Comparison of ENCODE assay signal across 13 mouse cellular contexts in genomic region chr2:93285842-93286241, GRCm38 (mm10). TPM values are rescaled to one million over a fixed set of nuclear protein-coding genes. Genes with fewer than 3 reads are reported as not detected.
DNase-seq lines count a peak whose midpoint lies in the region; ATAC-seq and TF ChIP-seq lines count a peak whose summit lies in the region.
"Had no signal": no experiment of that assay in that cellular context is flagged by ENCODE, and none has a peak within 500 bp of the region (broad histone marks: within the 10 kb centered on the region; RNA-seq: fewer than 3 reads in every experiment).

No protein-coding gene starts in this region.

- 27% methylated on average over 8 of the region's 8 CpGs for whole genome bisulfite sequencing in cerebellum, adult 2 months
- 43% methylated on average over 8 of the region's 8 CpGs for WGBS in embryonic facial prominence, embryonic 10.5 days
- 33% methylated on average over 8 of the region's 8 CpGs for WGBS in hindbrain, embryonic 12.5 days
- WGBS in midbrain, embryonic 14.5 days, result 26% methylated on average over 8 of the region's 8 CpGs
- WGBS in lung, postnatal 0 days, result 61% methylated on average over 8 of the region's 8 CpGs

- H3K27ac ChIP-seq in cerebellum, adult 2 months (ENCODE audit: insufficient read depth, low read length), result no peak overlapping the region
- peak overlapping the region; percentile 83 for H3K27ac ChIP-seq in embryonic facial prominence, embryonic 10.5 days (replicated peaks)
- H3K27ac ChIP-seq in hindbrain, embryonic 12.5 days, result peak overlapping the region; percentile 92
- peak overlapping the region; percentile 93 for H3K27ac ChIP-seq in midbrain, embryonic 14.5 days (replicated peaks; ENCODE audit: low read depth, low read length)
- H3K27ac ChIP-seq in lung, postnatal 0 days (ENCODE audit: low read length), result no peak overlapping the region
- H3K27ac ChIP-seq: macrophage had no signal

- no peak overlapping the region for H3K4me2 ChIP-seq in hindbrain, embryonic 12.5 days (replicated peaks)
- no peak overlapping the region for H3K4me2 ChIP-seq in midbrain, embryonic 14.5 days (ENCODE audit: low read length)
- H3K4me2 ChIP-seq in lung, postnatal 0 days (replicated peaks; ENCODE audit: low read depth, low read length), result no peak overlapping the region

- TF ChIP-seq EP300 in lung, postnatal 0 days (IDR thresholded peaks at IDR 0.05), result no peak

- peak; percentile 31 to 39 for DNase-seq in cerebellum, adult 2 months
- no peak for DNase-seq in cerebellum, postnatal 14 days
- DNase-seq in embryonic facial prominence, embryonic 10.5 days (ENCODE audit: low spot score), result no peak
- DNase-seq in midbrain, embryonic 14.5 days, result peak; percentile 53
- no peak for DNase-seq in thymus, postnatal 36 days
- no peak for DNase-seq in lung, postnatal 0 days (ENCODE audit: low spot score)
- no peak for DNase-seq in adrenal gland, adult 8-10 months
- DNase-seq: gastrocnemius, postnatal 36 days; layer of hippocampus, adult 9-11 months had no signal

- H3K9me3 ChIP-seq in embryonic facial prominence, embryonic 10.5 days, result no peaks in the 10 kb centered on the region
- H3K9me3 ChIP-seq in hindbrain, embryonic 12.5 days (replicated peaks), result no peaks in the 10 kb centered on the region
- H3K9me3 ChIP-seq in midbrain, embryonic 14.5 days (ENCODE audit: control insufficient read depth, low read length), result no peaks in the 10 kb centered on the region
- H3K9me3 ChIP-seq in lung, postnatal 0 days (ENCODE audit: low read length), result no peaks in the 10 kb centered on the region
- H3K9me3 ChIP-seq: G1E had no signal

- no peak for TF ChIP-seq POLR2A in cerebellum, adult 2 months (IDR thresholded peaks at IDR 0.05; ENCODE audit: borderline replicate concordance, insufficient read depth, low read length)

- no peak overlapping the region for H3K9ac ChIP-seq in hindbrain, embryonic 12.5 days
- H3K9ac ChIP-seq in midbrain, embryonic 14.5 days (replicated peaks; ENCODE audit: low read length), result no peak overlapping the region
- no peak overlapping the region for H3K9ac ChIP-seq in lung, postnatal 0 days (replicated peaks; ENCODE audit: low read depth)

- TF ChIP-seq CTCF in cerebellum, adult 2 months (IDR thresholded peaks at IDR 0.05; ENCODE audit: borderline replicate concordance, insufficient read depth, low read depth, low read length), result no peak
- no peak for TF ChIP-seq CTCF in lung, postnatal 0 days (IDR thresholded peaks at IDR 0.05)

- H3K4me3 ChIP-seq in cerebellum, adult 2 months (replicated peaks; ENCODE audit: insufficient read depth, low read depth, low read length), result no peak overlapping the region
- no peak overlapping the region for H3K4me3 ChIP-seq in embryonic facial prominence, embryonic 10.5 days
- no peak overlapping the region for H3K4me3 ChIP-seq in hindbrain, embryonic 12.5 days
- no peak overlapping the region for H3K4me3 ChIP-seq in midbrain, embryonic 14.5 days (replicated peaks; ENCODE audit: low read depth, low read length)
- no peak overlapping the region for H3K4me3 ChIP-seq in lung, postnatal 0 days (ENCODE audit: low read depth, low read length)

- no peaks in the 10 kb centered on the region for H3K27me3 ChIP-seq in cerebellum, adult 2 months (ENCODE audit: control insufficient read depth, insufficient read depth, low read length)
- H3K27me3 ChIP-seq in embryonic facial prominence, embryonic 10.5 days (replicated peaks; ENCODE audit: low read depth, poor library complexity, severe bottlenecking), result no peaks in the 10 kb centered on the region
- H3K27me3 ChIP-seq in hindbrain, embryonic 12.5 days, result no peaks in the 10 kb centered on the region
- H3K27me3 ChIP-seq in midbrain, embryonic 14.5 days (ENCODE audit: control insufficient read depth, insufficient read depth, low read length), result no peaks in the 10 kb centered on the region
- H3K27me3 ChIP-seq in lung, postnatal 0 days (replicated peaks; ENCODE audit: insufficient read depth, low read length), result no peaks in the 10 kb centered on the region

- ATAC-seq in hindbrain, embryonic 12.5 days (ENCODE audit: low FRiP score), result peak; percentile 11; the same call in 1 of the 2 replicates
- peak; percentile 15; the same call in 1 of the 2 replicates for ATAC-seq in midbrain, embryonic 14.5 days (ENCODE audit: low FRiP score, low TSS enrichment)
- ATAC-seq in lung, postnatal 0 days, result no peak

- H3K36me3 ChIP-seq in embryonic facial prominence, embryonic 10.5 days (replicated peaks), result no peaks in the 10 kb centered on the region
- H3K36me3 ChIP-seq in hindbrain, embryonic 12.5 days, result no peaks in the 10 kb centered on the region
- no peaks in the 10 kb centered on the region for H3K36me3 ChIP-seq in midbrain, embryonic 14.5 days (ENCODE audit: control insufficient read depth, insufficient read depth, low read length)
- no peaks in the 10 kb centered on the region for H3K36me3 ChIP-seq in lung, postnatal 0 days (ENCODE audit: insufficient read depth, low read length)
- H3K36me3 ChIP-seq: G1E had no signal

- H3K4me1 ChIP-seq in cerebellum, adult 2 months (ENCODE audit: control insufficient read depth, insufficient read depth, low read length), result peaks cover 18% of the 10 kb centered on the region
- peaks cover 97% of the 10 kb centered on the region for H3K4me1 ChIP-seq in embryonic facial prominence, embryonic 10.5 days
- H3K4me1 ChIP-seq in hindbrain, embryonic 12.5 days, result peaks cover 95% of the 10 kb centered on the region
- H3K4me1 ChIP-seq in midbrain, embryonic 14.5 days (ENCODE audit: control insufficient read depth, insufficient read depth, low read length), result peaks cover 77% of the 10 kb centered on the region
- H3K4me1 ChIP-seq in lung, postnatal 0 days (ENCODE audit: insufficient read depth, low read depth, low read length), result no peaks in the 10 kb centered on the region

RNA-seq across cellular contexts. Expression of gene Tspan18, which starts 48.5 kb away (rescaled TPM):
- polyA plus RNA-seq in cerebellum, adult 2 months (2012; rRNA removed), result 11.3 and 13.1 TPM in 2 replicates
- 20.7 and 25.3 TPM in 2 replicates for polyA plus RNA-seq in embryonic facial prominence, embryonic 10.5 days (2016; fragmentation: Nextera tagmentation; extraction: Ambion mirVana)
- polyA plus RNA-seq in hindbrain, embryonic 12.5 days (2016; fragmentation: Nextera tagmentation; extraction: Ambion mirVana), result 34.2 and 39.0 TPM in 2 replicates
- polyA plus RNA-seq in midbrain, embryonic 14.5 days (2014; fragmentation: Nextera tagmentation; extraction: Ambion mirVana), result 21.2 and 27.8 TPM in 2 replicates
- 36.4 and 39.9 TPM in 2 replicates for polyA plus RNA-seq in lung, postnatal 0 days (2015; fragmentation: Nextera tagmentation; extraction: Ambion mirVana)
- 10 to 100 TPM; 39.5 to 48.5 (median 45.8) TPM for total RNA-seq in adrenal gland, adult 8-10 months (2022)
- total RNA-seq: hematopoietic stem cell, adult 5-6 weeks had no signal

Comparison
In these comparisons a context has a peak if more than half of its experiments do, and no peak if none do; other contexts are left out.
1. DNase-seq: peak in cerebellum, adult 2 months (2 of 2) and midbrain, embryonic 14.5 days (single experiment); none in cerebellum, postnatal 14 days (0 of 2), embryonic facial prominence, embryonic 10.5 days (single experiment), thymus, postnatal 36 days (0 of 2), lung, postnatal 0 days (single experiment) and adrenal gland, adult 8-10 months (single experiment).
2. H3K27ac ChIP-seq: peak in embryonic facial prominence, embryonic 10.5 days (single experiment), hindbrain, embryonic 12.5 days (single experiment) and midbrain, embryonic 14.5 days (single experiment); none in cerebellum, adult 2 months (single experiment) and lung, postnatal 0 days (single experiment).